Mouse (Mus musculus) lung, postnatal 0 days (tissue): ENCODE measurements at regions not wholly inside any gene's neighbourhood (a gene's known extent, or its start where the extent isn't known, plus 50 kb on each side); places are given as distances from the start of the nearest gene placed in this dataset.

Source experiments
- CTCF ChIP-seq: IDR thresholded peaks from 2 replicates; pipeline ENCODE4 v1.5.1; 2016; ENCODE audit warnings: antibody characterized with exemption, mild to moderate bottlenecking
- EP300 ChIP-seq: IDR thresholded peaks from 2 replicates; pipeline ENCODE4 v1.6.1; 2016; ENCODE audit warnings: antibody characterized with exemption, mild to moderate bottlenecking, control low read depth

DNA sequence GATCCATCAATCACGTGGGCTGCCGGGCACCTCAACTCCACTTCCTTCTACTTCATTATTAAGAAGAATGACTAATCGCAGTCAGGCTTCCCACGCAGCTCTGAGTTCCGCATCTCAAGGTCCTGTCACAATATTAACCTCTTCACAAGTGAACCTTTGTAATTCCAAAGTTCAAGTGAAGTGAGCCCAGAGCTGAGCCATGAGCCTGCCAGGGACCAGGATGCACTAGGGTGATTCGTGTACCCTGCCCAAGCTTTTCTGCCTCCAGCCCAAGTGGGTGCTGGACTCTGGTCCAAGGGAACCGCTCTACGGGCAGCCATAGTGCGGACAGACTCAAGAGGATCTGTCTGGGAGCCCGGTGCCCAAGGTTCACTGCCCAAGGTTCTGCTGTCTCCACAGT lies 463.4 kb downstream of the Ajap1 start:
- TF ChIP-seq EP300 (no peak), CTCF (no peak)
